ENCODE assay signal across 17 mouse cellular contexts in genomic region chr15:77930986-77931688, GRCm38 (mm10). TPM values are rescaled to one million over a fixed set of nuclear protein-coding genes. Genes with fewer than 3 reads are reported as not detected.
DNase-seq lines count a peak whose midpoint lies in the region; ATAC-seq and TF ChIP-seq lines count a peak whose summit lies in the region.
"Had no signal": no experiment of that assay in that cellular context is flagged by ENCODE, and none has a peak within 500 bp of the region (broad histone marks: within the 10 kb centered on the region; RNA-seq: fewer than 3 reads in every experiment).

No protein-coding gene starts in this region.

- no peak; a peak in 1 of 4 replicates for TF ChIP-seq POLR2A in MEL (IDR thresholded peaks at IDR 0.05; ENCODE audit: control insufficient read depth in 1 of 2, insufficient read depth in 1 of 2, low read depth in 1 of 2, low read length in 2 of 2, poor library complexity in 1 of 2)

- no peak for TF ChIP-seq RAD21 in MEL (IDR thresholded peaks at IDR 0.05; ENCODE audit: low read depth, low read length)

- 77% methylated on average over 6 of the region's 6 CpGs for WGBS in limb, embryonic 13.5 days
- 86% methylated on average over 6 of the region's 6 CpGs for WGBS in limb, embryonic 10.5 days
- 38% methylated on average over 6 of the region's 6 CpGs for WGBS in liver, embryonic 16.5 days (ENCODE audit: insufficient replicate concordance)

- no peak overlapping the region for H3K4me2 ChIP-seq in limb, embryonic 13.5 days (replicated peaks)
- H3K4me2 ChIP-seq in liver, embryonic 16.5 days (ENCODE audit: low read depth, low read length): peak overlapping the region; percentile 87
- H3K4me2 ChIP-seq: forebrain, embryonic 12.5 days; heart, embryonic 11.5 days had no signal

- H3K9me3 ChIP-seq in limb, embryonic 13.5 days: no peaks in the 10 kb centered on the region
- no peaks in the 10 kb centered on the region for H3K9me3 ChIP-seq in limb, embryonic 10.5 days (replicated peaks)
- no peaks in the 10 kb centered on the region for H3K9me3 ChIP-seq in MEL (replicated peaks; ENCODE audit: insufficient read depth, low read length)
- H3K9me3 ChIP-seq in liver, embryonic 16.5 days (replicated peaks; ENCODE audit: control insufficient read depth, low read length): no peaks in the 10 kb centered on the region
- H3K9me3 ChIP-seq: forebrain, embryonic 12.5 days had no signal

- H3K9ac ChIP-seq in limb, embryonic 13.5 days: 0 out of 2 replicates have a peak overlapping the region, but pooled peaks have one; percentile 19
- peak overlapping the region; percentile 82 for H3K9ac ChIP-seq in MEL (ENCODE audit: control insufficient read depth, low read depth, low read length, poor library complexity, severe bottlenecking)
- H3K9ac ChIP-seq in liver, embryonic 16.5 days (ENCODE audit: low read depth, low read length): peak overlapping the region; percentile 47
- H3K9ac ChIP-seq: forebrain, embryonic 12.5 days had no signal

- ATAC-seq in limb, embryonic 13.5 days (ENCODE audit: low FRiP score, low read depth): no peak
- ATAC-seq in liver, embryonic 16.5 days (ENCODE audit: low read depth): no peak

- H3K27ac ChIP-seq in limb, embryonic 13.5 days: no peak overlapping the region
- H3K27ac ChIP-seq in limb, embryonic 10.5 days: no peak overlapping the region
- peak overlapping the region; percentile 91 for H3K27ac ChIP-seq in MEL (ENCODE audit: control insufficient read depth, low read depth, low read length)
- peak overlapping the region; percentile 91 for H3K27ac ChIP-seq in liver, embryonic 16.5 days (ENCODE audit: low read length)
- H3K27ac ChIP-seq: forebrain, embryonic 12.5 days had no signal

- no peaks in the 10 kb centered on the region for H3K27me3 ChIP-seq in limb, embryonic 13.5 days
- peaks cover 9% of the 10 kb centered on the region; the same call in 1 of the 2 replicates for H3K27me3 ChIP-seq in limb, embryonic 10.5 days (ENCODE audit: low read depth, poor library complexity, severe bottlenecking)
- no peaks in the 10 kb centered on the region for H3K27me3 ChIP-seq in MEL (ENCODE audit: control insufficient read depth in 1 of 2, insufficient read depth in 2 of 2, low read length in 2 of 2)
- no peaks in the 10 kb centered on the region; the same call in 1 of the 2 replicates for H3K27me3 ChIP-seq in liver, embryonic 16.5 days (ENCODE audit: control insufficient read depth, insufficient read depth, low read depth, low read length)

- peaks cover 12% of the 10 kb centered on the region for H3K36me3 ChIP-seq in limb, embryonic 13.5 days
- peaks cover 16% of the 10 kb centered on the region for H3K36me3 ChIP-seq in limb, embryonic 10.5 days
- H3K36me3 ChIP-seq in MEL (ENCODE audit: control insufficient read depth in 1 of 2, insufficient read depth in 2 of 2, low read length in 2 of 2): peaks cover 3 to 28% of the 10 kb centered on the region in 2 experiments; a peak in 3 of 4 replicates
- peaks cover 6% of the 10 kb centered on the region; the same call in 1 of the 2 replicates for H3K36me3 ChIP-seq in liver, embryonic 16.5 days (ENCODE audit: control insufficient read depth, insufficient read depth)

- TF ChIP-seq EP300 in MEL (IDR thresholded peaks at IDR 0.05; ENCODE audit: low read depth in 1 of 2, low read length in 2 of 2): peak in 1 of 2 experiments; percentile 50; a peak in 1 of 4 replicates

- peaks cover 26% of the 10 kb centered on the region for H3K4me1 ChIP-seq in limb, embryonic 13.5 days
- peaks cover 27% of the 10 kb centered on the region for H3K4me1 ChIP-seq in limb, embryonic 10.5 days
- peaks cover 2 to 36% of the 10 kb centered on the region in 2 experiments for H3K4me1 ChIP-seq in MEL (ENCODE audit: control insufficient read depth in 1 of 2, insufficient read depth in 2 of 2, low read length in 2 of 2)
- H3K4me1 ChIP-seq in liver, embryonic 16.5 days (ENCODE audit: control insufficient read depth, low read depth, low read length): peaks cover 53% of the 10 kb centered on the region

- no peak for TF ChIP-seq CTCF in MEL (IDR thresholded peaks at IDR 0.05 in 2 of 3, conservative IDR thresholded peaks at IDR 0.05 in 1 of 3; ENCODE audit: control insufficient read depth in 1 of 3, insufficient read depth in 1 of 3, low read depth in 2 of 3, low read length in 3 of 3, poor library complexity in 1 of 3, severe bottlenecking in 1 of 3)

- no peak overlapping the region for H3K4me3 ChIP-seq in limb, embryonic 13.5 days
- no peak overlapping the region for H3K4me3 ChIP-seq in limb, embryonic 10.5 days
- H3K4me3 ChIP-seq in MEL (ENCODE audit: control insufficient read depth in 1 of 2, insufficient read depth in 1 of 2, low read depth in 2 of 2, low read length in 2 of 2): peak overlapping the region; percentile 50 to 77
- peak overlapping the region; percentile 36 for H3K4me3 ChIP-seq in liver, embryonic 16.5 days (ENCODE audit: low read depth, low read length)
- H3K4me3 ChIP-seq: forebrain, embryonic 12.5 days had no signal

- H3K79me2 ChIP-seq in MEL (ENCODE audit: control insufficient read depth, insufficient read depth, low read length, poor library complexity): peaks cover 30% of the 10 kb centered on the region

- DNase-seq in limb, embryonic 10.5 days (ENCODE audit: low spot score): no peak
- peak; percentile 59 for DNase-seq in MEL (ENCODE audit: low read depth, low spot score)
- DNase-seq in c-Kit-positive CD71-positive TER-119-positive erythroid progenitor cells, embryonic 14.5 days (ENCODE audit: low spot score): peak; percentile 51
- no peak for DNase-seq in testis, postnatal 10 days (ENCODE audit: low spot score)
- DNase-seq in lung, postnatal 4 days: no peak
- DNase-seq in heart, adult 9 months (ENCODE audit: low spot score in 2 of 2): no peak
- DNase-seq: adrenal gland, adult 2 months; cerebellum, adult 2 months; gastrocnemius, postnatal 36 days; kidney, adult 2 months; kidney, postnatal 14 days; lung, postnatal 14 days; midbrain, embryonic 14.5 days had no signal

TF ChIP-seq in MEL, 35 proteins besides CTCF, POLR2A, EP300 and RAD21:
- TF ChIP-seq ZNF384 (IDR thresholded peaks at IDR 0.05; ENCODE audit: low read depth, low read length): peak; percentile 70
- 0 out of 2 replicates have a peak, but pooled peaks have one; percentile 44 for TF ChIP-seq TCF12 (IDR thresholded peaks at IDR 0.05; ENCODE audit: low read depth, low read length)
- 0 out of 2 replicates have a peak, but pooled peaks have one; percentile 6 for TF ChIP-seq ETS1 (IDR thresholded peaks at IDR 0.05; ENCODE audit: low read depth, low read length)
- 0 out of 2 replicates have a peak, but pooled peaks have one; percentile 21 for TF ChIP-seq MYC (IDR thresholded peaks at IDR 0.05; ENCODE audit: low read depth, low read length)
- no peak for TF ChIP-seq CHD2 (IDR thresholded peaks at IDR 0.05; ENCODE audit: low read length)
- peak; percentile 38; the same call in 1 of the 2 replicates for TF ChIP-seq BHLHE40 (IDR thresholded peaks at IDR 0.05; ENCODE audit: borderline replicate concordance, low read depth, low read length)
- peak; percentile 54 for TF ChIP-seq USF1 (IDR thresholded peaks at IDR 0.05; ENCODE audit: low read depth, low read length)
- no peak for TF ChIP-seq MEF2A (IDR thresholded peaks at IDR 0.05; ENCODE audit: extremely low read depth, insufficient replicate concordance, low read depth, low read length, poor library complexity, severe bottlenecking)
- no peak for TF ChIP-seq GABPA (IDR thresholded peaks at IDR 0.05; ENCODE audit: low read depth, low read length)
- TF ChIP-seq GATA1 (IDR thresholded peaks at IDR 0.05; ENCODE audit: low read depth, low read length): peak; percentile 60; the same call in 1 of the 2 replicates
- TF ChIP-seq MAX (IDR thresholded peaks at IDR 0.05; ENCODE audit: low read length): 0 out of 2 replicates have a peak, but pooled peaks have one; percentile 13
- no peak for TF ChIP-seq POLR2AphosphoS2 (IDR thresholded peaks at IDR 0.05; ENCODE audit: low read length)
- peak; percentile 13; the same call in 1 of the 2 replicates for TF ChIP-seq TAL1 (IDR thresholded peaks at IDR 0.05; ENCODE audit: low read length)

RNA-seq across cellular contexts. Expression of gene Txn2, which starts 2.3 kb away (rescaled TPM):
- 237 and 238 TPM in 2 replicates for polyA plus RNA-seq in limb, embryonic 13.5 days (2015; fragmentation: Nextera tagmentation; extraction: Ambion mirVana)
- polyA plus RNA-seq in limb, embryonic 10.5 days (2016; fragmentation: Nextera tagmentation; extraction: Ambion mirVana): 287 and 339 TPM in 2 replicates
- 188 and 207 TPM in 2 replicates for total RNA-seq in MEL (2012; rRNA removed)
- polyA plus RNA-seq in MEL (2012; ENCODE audit: insufficient read depth in 1 of 2, insufficient read length in 2 of 2, low read depth in 1 of 2, low replicate concordance in 2 of 2, missing spikeins in 1 of 2): 100 to 1,000 TPM; 114 to 416 TPM
- 177 and 180 TPM in 2 replicates for polyA plus RNA-seq in liver, embryonic 16.5 days (2015; fragmentation: Nextera tagmentation; extraction: Ambion mirVana)

RNA-seq across cellular contexts. Expression of gene Foxred2, which starts 25.4 kb away (rescaled TPM):
- polyA plus RNA-seq in limb, embryonic 13.5 days (2015; fragmentation: Nextera tagmentation; extraction: Ambion mirVana): 6.2 and 6.9 TPM in 2 replicates
- 7.3 and 7.7 TPM in 2 replicates for polyA plus RNA-seq in limb, embryonic 10.5 days (2016; fragmentation: Nextera tagmentation; extraction: Ambion mirVana)
- 6.3 and 9.9 TPM in 2 replicates for total RNA-seq in MEL (2012; rRNA removed)
- polyA plus RNA-seq in MEL (2012; ENCODE audit: insufficient read depth in 1 of 2, insufficient read length in 2 of 2, low read depth in 1 of 2, low replicate concordance in 2 of 2, missing spikeins in 1 of 2): 10 to 100 TPM in 1 of 2 experiments, not detected in 1; 12.2 TPM
- 1.1 and 1.2 TPM in 2 replicates for polyA plus RNA-seq in liver, embryonic 16.5 days (2015; fragmentation: Nextera tagmentation; extraction: Ambion mirVana)

RNA-seq across cellular contexts. Expression of gene Eif3d, which starts 39.5 kb away (rescaled TPM):
- polyA plus RNA-seq in limb, embryonic 13.5 days (2015; fragmentation: Nextera tagmentation; extraction: Ambion mirVana): 211 and 218 TPM in 2 replicates
- 260 and 285 TPM in 2 replicates for polyA plus RNA-seq in limb, embryonic 10.5 days (2016; fragmentation: Nextera tagmentation; extraction: Ambion mirVana)
- total RNA-seq in MEL (2012; rRNA removed): 507 and 521 TPM in 2 replicates
- 100 to 1,000 TPM; 619 to 738 TPM for polyA plus RNA-seq in MEL (2012; ENCODE audit: insufficient read depth in 1 of 2, insufficient read length in 2 of 2, low read depth in 1 of 2, low replicate concordance in 2 of 2, missing spikeins in 1 of 2)
- polyA plus RNA-seq in liver, embryonic 16.5 days (2015; fragmentation: Nextera tagmentation; extraction: Ambion mirVana): 119 and 125 TPM in 2 replicates

Comparison
In these comparisons a context has a peak if more than half of its experiments do, and no peak if none do; other contexts are left out.
1. H3K27ac ChIP-seq: peak in MEL (single experiment) and liver, embryonic 16.5 days (single experiment); none in limb, embryonic 13.5 days (single experiment) and limb, embryonic 10.5 days (single experiment).
2. H3K4me3 ChIP-seq: peak in MEL (2 of 2) and liver, embryonic 16.5 days (single experiment); none in limb, embryonic 13.5 days (single experiment) and limb, embryonic 10.5 days (single experiment).
3. H3K9ac ChIP-seq: peak in every context shown above with its lines; median percentile 82 in MEL; 47 in liver, embryonic 16.5 days; 19 in limb, embryonic 13.5 days.
4. DNase-seq: peak in MEL (single experiment) and c-Kit-positive CD71-positive TER-119-positive erythroid progenitor cells, embryonic 14.5 days (single experiment); none in limb, embryonic 10.5 days (single experiment), testis, postnatal 10 days (single experiment), lung, postnatal 4 days (0 of 2) and heart, adult 9 months (0 of 2).